Mouse (Mus musculus): ENCODE results near the gene Slfn4. TPM values are rescaled to one million over a fixed set of nuclear protein-coding genes. Genes with fewer than 3 reads are reported as not detected.

The Slfn4 gene
- total RNA-seq, 1 experiment from 2014 or later = 0.24 TPM

Other genes starting within 250 kb of the Slfn4 start
- gene Slfn5, start 223.8 kb upstream of the Slfn4 start, total RNA-seq (2021) = 24.7 and 32.5 TPM in 2 replicates
- 16.6 and 19.7 TPM in 2 replicates for gene Slfn9, start 183.4 kb upstream of the Slfn4 start, total RNA-seq (2021)
- 2.4 and 2.8 TPM in 2 replicates for gene Slfn8, start 154.4 kb upstream of the Slfn4 start, total RNA-seq (2021)
- 2.4 and 4.6 TPM in 2 replicates for gene Slfn2, start 110.1 kb upstream of the Slfn4 start, total RNA-seq (2021)
- not detected in 2 replicates for gene Slfn1, start 58.3 kb upstream of the Slfn4 start, total RNA-seq (2021)
- 2.4 and 4.2 TPM in 2 replicates for gene Slfn3, start 16.1 kb downstream of the Slfn4 start, total RNA-seq (2021)
- gene Slfn14, start 111.5 kb downstream of the Slfn4 start, total RNA-seq (2021) = not detected in 2 replicates
- gene Ap2b1, start 123.8 kb downstream of the Slfn4 start, total RNA-seq (2021) = 90.8 and 107 TPM in 2 replicates
- 18.1 and 18.3 TPM in 2 replicates for gene Pex12, start 127.4 kb downstream of the Slfn4 start, total RNA-seq (2021)
- gene Rasl10b, start 234.0 kb downstream of the Slfn4 start, total RNA-seq (2021) = 9.8 and 12.7 TPM in 2 replicates

All from adrenal gland, postnatal 25 days (tissue).